Mouse (Mus musculus) heart, embryonic 14.5 days (tissue): ENCODE results near the gene Onecut1. TPM values are rescaled to one million over a fixed set of nuclear protein-coding genes. Genes with fewer than 3 reads are reported as not detected.

Source experiments
- ATAC-seq: fragments of 200-750 bp; cut with Nextera tagmentation; 2 replicates; pipeline ENCODE4 v1.8.0; 2017; ENCODE audit warnings: low read depth, moderate TSS enrichment; ENCODE audit not compliant: insufficient number of reproducible peaks, insufficient read depth, low FRiP score
- H3K27ac ChIP-seq, 2 experiments: fragments of 200-500 bp in 1 of 2; fragments of 300-500 bp in 1 of 2; sonication (generic) in 1 of 2; replicated peaks in 1 of 2; 2 replicates each; pipeline ENCODE4 v1.5.1; 2012 to 2014; ENCODE audit warnings: low read depth in 2 of 2, low read length in 2 of 2, control low read depth in 1 of 2, mild to moderate bottlenecking in 1 of 2, mixed read lengths in 1 of 2; ENCODE audit not compliant: control insufficient read depth in 1 of 2, insufficient read depth in 1 of 2
- H3K27me3 ChIP-seq: fragments of 300-500 bp; sonication (generic); 2 replicates; pipeline ENCODE4 v1.6.1; 2014; ENCODE audit warnings: mild to moderate bottlenecking, low read length, control low read depth; ENCODE audit not compliant: control insufficient read depth, insufficient read depth
- H3K36me3 ChIP-seq: fragments of 300-500 bp; sonication (generic); 2 replicates; pipeline ENCODE4 v1.6.1; 2014; ENCODE audit warnings: mild to moderate bottlenecking, control low read depth, low read length, mixed read lengths; ENCODE audit not compliant: control insufficient read depth, insufficient read depth
- H3K4me1 ChIP-seq, 2 experiments: fragments of 200-500 bp in 1 of 2; fragments of 300-500 bp in 1 of 2; sonication (generic) in 1 of 2; 2 replicates each; pipeline ENCODE4 v1.6.1; 2012 to 2014; ENCODE audit warnings: low read length in 2 of 2, control low read depth in 1 of 2, mixed read lengths in 1 of 2; ENCODE audit not compliant: control insufficient read depth in 2 of 2, insufficient read depth in 2 of 2
- H3K4me2 ChIP-seq: fragments of 300-500 bp; sonication (generic); 2 replicates; pipeline ENCODE4 v1.6.1; 2014; ENCODE audit warnings: mild to moderate bottlenecking, low read length
- H3K4me3 ChIP-seq, 2 experiments: fragments of 200-500 bp in 1 of 2; fragments of 300-500 bp in 1 of 2; sonication (generic) in 1 of 2; 2 replicates each; pipeline ENCODE4 v1.5.1; 2012 to 2014; ENCODE audit warnings: low read length in 2 of 2, mild to moderate bottlenecking in 2 of 2, control low read depth in 1 of 2, low read depth in 1 of 2, moderate library complexity in 1 of 2; ENCODE audit not compliant: control insufficient read depth in 1 of 2, insufficient read depth in 1 of 2
- H3K9ac ChIP-seq: fragments of 300-500 bp; sonication (generic); 2 replicates; pipeline ENCODE4 v1.6.1; 2014; ENCODE audit warnings: mild to moderate bottlenecking, low read length
- H3K9me3 ChIP-seq: fragments of 300-500 bp; sonication (generic); 2 replicates; pipeline ENCODE4 v1.6.1; 2016; ENCODE audit warnings: low read length, control low read depth; ENCODE audit not compliant: control insufficient read depth
- WGBS: fragments of 180-500 bp; shearing (Covaris S2); extraction: QIAGEN DNeasy Blood & Tissue Kit; methylation state at CpG from one replicate; pipeline ENCODE4 v1.1.7; 2014; 5-methylcytosine and 5-hydroxymethylcytosine counted together
- polyA plus RNA-seq: library from polyadenylated mRNA; unstranded; fragments of >200 nt; fragmentation: Nextera tagmentation; extraction: Ambion mirVana; gene quantifications from 2 replicates; pipeline ENCODE4 v1.2.1, GENCODE M21; 2014

Onecut1 gene
- polyA plus RNA-seq, 1 experiment from 2014 or later: not detected

DNA sequence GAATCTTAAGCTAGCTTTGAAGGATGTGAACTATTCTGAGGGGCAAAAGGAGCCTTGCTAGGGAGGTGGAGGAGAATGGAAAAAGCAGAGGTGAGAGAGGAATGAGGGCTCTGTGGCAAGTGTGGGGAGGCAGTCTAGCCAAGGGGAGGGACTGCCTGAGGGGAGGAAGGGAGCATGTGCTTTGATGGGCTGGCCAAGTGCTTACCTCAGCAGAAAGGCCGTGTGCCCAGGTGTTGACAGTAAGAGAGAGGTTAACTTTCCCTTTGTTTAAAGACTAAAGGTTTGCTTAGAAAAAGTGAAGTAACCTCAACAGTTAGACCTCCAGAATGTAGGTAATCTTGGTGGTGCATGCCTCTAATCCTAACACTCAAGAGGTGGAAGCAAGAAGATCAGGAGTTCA is 59.7 kb downstream of the Onecut1 start:
- 35% methylated on average over 1 of the region's 1 CpGs for WGBS
- H3K27ac ChIP-seq: no peak overlapping the region
- H3K9me3 ChIP-seq: peaks cover 4% of the 10 kb centered on the region; the same call in 1 of the 2 replicates
- H3K4me1 ChIP-seq: peaks cover 12 to 17% of the 10 kb centered on the region in 2 experiments
- H3K9ac ChIP-seq: no peak overlapping the region
- H3K4me2 ChIP-seq: no peak overlapping the region
- H3K36me3 ChIP-seq: no peaks in the 10 kb centered on the region
- H3K4me3 ChIP-seq: no peak overlapping the region
- ATAC-seq: no peak
- no peaks in the 10 kb centered on the region for H3K27me3 ChIP-seq

DNA sequence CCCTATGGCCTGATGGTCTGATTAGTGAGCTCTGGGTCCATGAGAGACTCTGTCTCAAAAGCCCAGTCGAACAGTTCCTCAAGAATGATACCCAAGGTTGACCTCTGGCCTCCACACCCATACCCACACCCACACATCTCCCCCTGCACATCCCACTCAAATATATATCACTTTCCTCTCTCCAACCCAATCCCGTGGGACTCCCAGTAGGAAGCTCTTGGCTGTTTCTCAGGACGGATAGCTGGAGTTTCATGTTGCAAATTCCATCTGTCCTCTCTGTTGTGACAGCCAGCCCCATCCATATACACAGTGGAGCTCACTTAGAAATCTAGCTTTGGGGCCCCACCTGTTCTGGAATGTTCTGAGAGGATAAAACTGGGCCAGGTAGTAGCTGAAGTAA is 61.2 kb downstream of the Onecut1 start:
- no peak overlapping the region for H3K27ac ChIP-seq
- H3K36me3 ChIP-seq: no peaks in the 10 kb centered on the region
- no peak overlapping the region for H3K9ac ChIP-seq
- H3K4me3 ChIP-seq: no peak overlapping the region
- H3K4me2 ChIP-seq: no peak overlapping the region
- 66% methylated on average over 3 of the region's 3 CpGs for WGBS
- ATAC-seq: no peak
- no peaks in the 10 kb centered on the region for H3K9me3 ChIP-seq
- no peaks in the 10 kb centered on the region for H3K27me3 ChIP-seq
- peaks cover 10 to 17% of the 10 kb centered on the region in 2 experiments for H3K4me1 ChIP-seq

DNA sequence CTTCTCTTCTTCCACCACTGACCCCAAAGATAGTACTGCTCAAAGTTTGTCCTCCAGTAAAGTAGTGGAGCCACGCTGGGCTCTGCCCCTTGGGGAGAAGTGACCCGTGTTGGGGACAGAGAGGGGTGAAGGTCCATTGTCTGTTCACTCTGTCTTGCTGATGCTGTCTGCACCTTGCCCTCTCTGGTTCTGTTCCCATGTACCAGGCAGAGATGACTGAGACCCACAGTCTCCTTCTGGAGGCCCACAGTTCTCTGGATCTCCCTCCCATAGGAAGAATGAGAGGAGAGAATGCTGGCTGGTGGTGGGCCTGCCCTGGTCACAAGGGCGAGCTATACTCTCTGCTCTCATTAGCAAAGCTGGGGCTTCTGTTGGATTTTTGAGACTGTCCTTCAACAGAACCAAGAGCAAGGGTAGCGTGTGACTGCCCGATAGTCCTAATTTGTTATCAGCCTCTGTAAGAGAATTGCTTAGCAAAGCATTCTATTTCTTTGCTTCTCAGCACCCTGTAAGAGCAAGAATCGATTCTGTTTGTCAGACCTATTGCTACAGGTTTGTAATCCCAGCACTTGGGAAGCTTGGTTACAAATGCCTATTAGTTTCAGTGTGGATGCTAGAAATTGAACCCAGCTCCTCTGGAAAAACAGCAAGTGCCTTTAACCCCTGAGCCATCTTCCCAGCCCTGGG is 61.7 kb downstream of the Onecut1 start:
- ATAC-seq: no peak
- H3K27ac ChIP-seq: no peak overlapping the region
- 78% methylated on average over 6 of the region's 6 CpGs for WGBS

DNA sequence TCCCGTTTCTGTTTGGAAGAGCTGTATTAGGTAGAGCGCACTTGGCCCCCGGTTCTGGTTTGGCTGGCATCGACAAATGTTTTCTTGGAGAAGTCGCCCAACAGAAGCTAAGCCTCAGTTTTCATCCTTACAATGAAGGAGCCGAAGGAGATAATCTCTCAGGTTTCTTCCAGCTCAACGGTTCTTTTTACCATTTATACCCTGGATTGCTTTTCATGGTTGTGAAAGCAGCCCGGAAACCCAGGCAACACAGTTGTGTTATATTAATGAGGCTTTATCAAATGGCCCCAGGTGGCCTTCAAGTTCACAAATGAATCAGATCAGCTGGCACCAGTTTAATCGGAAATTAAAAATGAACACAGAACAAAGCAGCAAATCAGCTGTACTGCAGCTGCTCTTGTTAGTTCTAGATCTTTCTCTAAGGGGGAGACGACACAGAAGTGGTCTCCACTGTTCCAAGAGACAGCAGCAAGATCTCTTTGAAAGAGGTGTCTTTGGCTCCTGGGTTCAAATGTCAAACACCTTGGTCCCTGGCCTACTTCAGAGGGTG is 63.6 kb downstream of the Onecut1 start:
- no peak overlapping the region for H3K9ac ChIP-seq
- no peaks in the 10 kb centered on the region for H3K27me3 ChIP-seq
- peaks cover 10 to 17% of the 10 kb centered on the region in 2 experiments for H3K4me1 ChIP-seq
- H3K36me3 ChIP-seq: no peaks in the 10 kb centered on the region
- no peak overlapping the region for H3K4me2 ChIP-seq
- H3K4me3 ChIP-seq: no peak overlapping the region
- ATAC-seq: no peak
- H3K27ac ChIP-seq: no peak overlapping the region
- WGBS: 88% methylated on average over 10 of the region's 10 CpGs
- H3K9me3 ChIP-seq: no peaks in the 10 kb centered on the region

More for the DNA sequence above, 61.7 kb downstream of the Onecut1 start:
- H3K4me1 ChIP-seq: peaks cover 10 to 17% of the 10 kb centered on the region in 2 experiments
- no peak overlapping the region for H3K9ac ChIP-seq
- no peak overlapping the region for H3K4me3 ChIP-seq
- no peaks in the 10 kb centered on the region for H3K27me3 ChIP-seq
- no peaks in the 10 kb centered on the region for H3K9me3 ChIP-seq
- no peaks in the 10 kb centered on the region for H3K36me3 ChIP-seq
- H3K4me2 ChIP-seq: no peak overlapping the region

DNA sequence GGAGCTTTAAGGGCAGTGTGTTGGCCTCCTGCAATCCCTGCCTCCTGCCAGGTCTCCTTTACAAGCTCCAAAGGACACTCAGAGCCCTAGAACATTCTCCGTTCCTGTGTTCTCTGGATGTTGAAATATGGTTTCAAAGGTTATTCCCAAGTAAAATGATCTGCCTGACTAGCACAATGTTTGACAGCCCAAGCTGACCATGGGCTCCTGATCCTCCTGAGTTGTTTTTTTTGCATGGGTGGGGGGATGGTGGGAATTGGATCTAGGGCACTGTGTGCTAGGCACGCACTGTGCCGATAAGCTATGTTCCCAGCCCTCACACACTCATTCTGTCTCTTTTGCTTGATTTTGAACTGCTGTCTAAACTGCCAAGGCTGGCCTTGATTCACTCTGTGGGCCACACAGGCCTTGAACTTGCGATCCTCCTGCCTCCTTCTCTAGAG is 68.3 kb downstream of the Onecut1 start:
- Histone ChIP-seq H3K27ac (no peak overlapping the region), H3K4me2 (no peak overlapping the region)
- WGBS: 80% methylated on average over 4 of the region's 4 CpGs

DNA sequence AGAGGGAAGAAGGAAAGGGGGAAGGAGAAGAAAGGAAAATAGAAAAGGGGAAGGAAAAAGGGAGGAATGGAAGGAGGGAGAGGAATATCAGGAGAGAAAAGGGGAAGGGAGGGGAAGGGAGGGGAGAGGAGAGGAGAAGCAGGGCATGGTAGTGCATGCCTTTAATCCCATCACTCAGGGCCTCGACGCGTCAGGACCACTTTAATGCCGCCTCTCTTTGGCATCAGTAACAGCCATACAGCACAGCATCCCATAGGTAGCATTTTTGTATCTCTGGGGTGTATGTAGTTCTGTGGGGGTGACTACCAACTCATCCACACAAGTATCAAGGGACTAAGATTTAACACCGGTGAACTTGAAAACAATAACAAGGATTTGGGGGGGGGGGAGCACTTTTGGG is 68.9 kb downstream of the Onecut1 start:
- Histone ChIP-seq H3K36me3 (no peaks in the 10 kb centered on the region), H3K4me2 (no peak overlapping the region), H3K27ac (no peak overlapping the region), H3K27me3 (no peaks in the 10 kb centered on the region), H3K4me1 (0 out of 4 replicates have a peak, but pooled peaks cover 0 to 2% of the 10 kb centered on the region in 2 experiments), H3K9me3 (no peaks in the 10 kb centered on the region), H3K4me3 (no peak overlapping the region), H3K9ac (no peak overlapping the region)
- 72% methylated on average over 5 of the region's 5 CpGs for WGBS
- no peak for ATAC-seq

More for the DNA sequence above, 68.3 kb downstream of the Onecut1 start:
- H3K36me3 ChIP-seq: no peaks in the 10 kb centered on the region
- H3K4me1 ChIP-seq: 0 out of 4 replicates have a peak, but pooled peaks cover 0 to 2% of the 10 kb centered on the region in 2 experiments
- no peak for ATAC-seq
- no peaks in the 10 kb centered on the region for H3K9me3 ChIP-seq
- H3K9ac ChIP-seq: no peak overlapping the region
- no peaks in the 10 kb centered on the region for H3K27me3 ChIP-seq
- no peak overlapping the region for H3K4me3 ChIP-seq

DNA sequence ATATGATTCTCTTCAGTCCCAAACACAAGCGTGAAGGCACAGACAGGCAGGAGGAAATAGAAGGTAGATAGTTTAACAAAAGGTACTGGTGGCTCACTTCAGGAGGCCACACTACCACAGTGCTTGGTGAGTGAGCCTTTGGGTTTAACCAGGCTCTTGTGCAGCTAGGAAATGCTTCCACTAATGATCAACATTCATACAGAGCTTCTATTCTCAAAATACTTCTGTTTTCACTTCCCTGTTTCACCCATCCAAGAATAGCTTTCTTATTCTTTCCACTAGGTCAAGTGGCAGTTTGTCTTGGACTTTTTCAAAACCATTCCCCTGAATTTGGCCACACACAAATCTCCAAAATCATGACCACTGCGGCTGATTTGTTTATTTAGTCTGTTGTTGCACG is 73.6 kb downstream of the Onecut1 start:
- no peak for ATAC-seq
- 0 out of 4 replicates have a peak, but pooled peaks cover 0 to 2% of the 10 kb centered on the region in 2 experiments for H3K4me1 ChIP-seq
- no peak overlapping the region for H3K27ac ChIP-seq
- H3K27me3 ChIP-seq: no peaks in the 10 kb centered on the region
- no peak overlapping the region for H3K9ac ChIP-seq
- no peak overlapping the region for H3K4me3 ChIP-seq
- no peaks in the 10 kb centered on the region for H3K36me3 ChIP-seq
- no peaks in the 10 kb centered on the region for H3K9me3 ChIP-seq
- no peak overlapping the region for H3K4me2 ChIP-seq
- 68% methylated on average over 3 of the region's 3 CpGs for WGBS
